Mouse (Mus musculus) frontal cortex, adult (tissue): ENCODE data around the gene Akap12.
A peak's percentile ranks its signal among the peaks of the same experiment; 100 is the strongest.

Experiments used
- ATAC-seq: cut with Nextera tagmentation; 2 replicates; pipeline ENCODE4 v1.9.2; 2017; ENCODE audit warnings: mild to moderate bottlenecking, moderate library complexity, mixed read lengths; ENCODE audit not compliant: low TSS enrichment

Gene Akap12

GRCm38 (mm10) chr10:4404895-4405491 lies 138.8 kb downstream of the Akap12 start:
- ATAC-seq, result peak; percentile 50

GRCm38 (mm10) chr10:4405511-4405910 lies 139.3 kb downstream of the Akap12 start:
- no peak for ATAC-seq

- no peak for ATAC-seq
Measured at GRCm38 (mm10) chr10:4407191-4407590, 141.0 kb downstream of the Akap12 start.
